ENCODE assay signal across 17 mouse cellular contexts in the genomic region with DNA sequence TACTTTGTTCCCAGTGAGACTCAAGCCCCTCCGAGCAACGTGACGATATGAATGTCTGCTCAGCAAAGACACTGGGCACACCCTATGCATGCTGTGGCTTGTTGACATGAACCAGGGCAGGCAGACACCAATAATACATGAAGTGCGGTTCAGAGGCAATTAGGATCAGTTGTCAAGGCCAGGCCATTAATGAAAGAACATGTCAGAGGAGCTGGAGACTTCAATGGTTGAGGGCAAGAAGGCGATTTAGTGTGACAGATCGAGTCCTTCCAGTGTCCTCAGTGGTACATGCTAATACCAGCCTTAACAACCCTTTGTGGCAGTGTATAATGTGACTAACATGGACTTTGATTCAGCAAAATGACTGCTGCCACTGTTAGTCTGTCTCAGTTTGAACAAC.
A peak's percentile ranks its signal among the peaks of the same experiment; 100 is the strongest.
DNase-seq lines count a peak whose midpoint lies in the region; ATAC-seq and TF ChIP-seq lines count a peak whose summit lies in the region.
"Had no signal": no experiment of that assay in that cellular context is flagged by ENCODE, and none has a peak within 500 bp of the region (broad histone marks: within the 10 kb centered on the region; RNA-seq: fewer than 3 reads in every experiment).

No protein-coding gene starts in this region.

- no peak overlapping the region for H3K4me2 ChIP-seq in hindbrain, embryonic 12.5 days (replicated peaks)
- no peak overlapping the region for H3K4me2 ChIP-seq in hindbrain, postnatal 0 days (ENCODE audit: low read depth, low read length)
- H3K4me2 ChIP-seq in hindbrain, embryonic 15.5 days: no peak overlapping the region
- H3K4me2 ChIP-seq in midbrain, embryonic 16.5 days (ENCODE audit: low read length): no peak overlapping the region
- H3K4me2 ChIP-seq: liver, embryonic 12.5 days; lung, embryonic 15.5 days had no signal

- H3K36me3 ChIP-seq in hindbrain, embryonic 12.5 days: no peaks in the 10 kb centered on the region
- no peaks in the 10 kb centered on the region for H3K36me3 ChIP-seq in hindbrain, postnatal 0 days (ENCODE audit: insufficient read depth, low read length)
- no peaks in the 10 kb centered on the region for H3K36me3 ChIP-seq in hindbrain, embryonic 15.5 days
- no peaks in the 10 kb centered on the region for H3K36me3 ChIP-seq in midbrain, embryonic 16.5 days (ENCODE audit: control insufficient read depth, insufficient read depth, low read length)
- H3K36me3 ChIP-seq: liver, embryonic 12.5 days; lung, embryonic 15.5 days had no signal

- H3K9ac ChIP-seq in hindbrain, embryonic 12.5 days: no peak overlapping the region
- H3K9ac ChIP-seq in hindbrain, postnatal 0 days (replicated peaks; ENCODE audit: low read length): no peak overlapping the region
- H3K9ac ChIP-seq in hindbrain, embryonic 15.5 days: no peak overlapping the region
- H3K9ac ChIP-seq in midbrain, embryonic 16.5 days (ENCODE audit: low read depth, low read length): no peak overlapping the region
- H3K9ac ChIP-seq: liver, embryonic 12.5 days; lung, embryonic 15.5 days had no signal

- TF ChIP-seq CTCF in hindbrain, postnatal 0 days (IDR thresholded peaks at IDR 0.05; ENCODE audit: low read depth): no peak

- peak; percentile 77 for ATAC-seq in hindbrain, embryonic 12.5 days (ENCODE audit: low FRiP score)
- ATAC-seq in hindbrain, postnatal 0 days: no peak
- 0 out of 2 replicates have a peak, but pooled peaks have one; percentile 45 for ATAC-seq in hindbrain, embryonic 15.5 days (ENCODE audit: low FRiP score, low read depth)
- peak; percentile 62; the same call in 1 of the 2 replicates for ATAC-seq in midbrain, embryonic 16.5 days
- ATAC-seq: forebrain, embryonic 16.5 days; liver, embryonic 12.5 days had no signal

- WGBS in hindbrain, embryonic 12.5 days: 33% methylated on average over 6 of the region's 6 CpGs
- 34% methylated on average over 6 of the region's 6 CpGs for WGBS in hindbrain, postnatal 0 days
- 31% methylated on average over 6 of the region's 6 CpGs for WGBS in hindbrain, embryonic 15.5 days
- 50% methylated on average over 6 of the region's 6 CpGs for WGBS in midbrain, embryonic 16.5 days

- H3K9me3 ChIP-seq in hindbrain, embryonic 12.5 days (replicated peaks): no peaks in the 10 kb centered on the region
- no peaks in the 10 kb centered on the region for H3K9me3 ChIP-seq in hindbrain, postnatal 0 days (ENCODE audit: low read length)
- H3K9me3 ChIP-seq in hindbrain, embryonic 15.5 days: no peaks in the 10 kb centered on the region
- H3K9me3 ChIP-seq in midbrain, embryonic 16.5 days (replicated peaks; ENCODE audit: control insufficient read depth, low read length, poor library complexity, severe bottlenecking): no peaks in the 10 kb centered on the region
- H3K9me3 ChIP-seq: liver, embryonic 12.5 days; lung, embryonic 15.5 days had no signal

- no peak overlapping the region for H3K4me3 ChIP-seq in hindbrain, embryonic 12.5 days
- no peak overlapping the region for H3K4me3 ChIP-seq in hindbrain, postnatal 0 days (ENCODE audit: low read length)
- no peak overlapping the region for H3K4me3 ChIP-seq in hindbrain, embryonic 15.5 days
- H3K4me3 ChIP-seq in midbrain, embryonic 16.5 days (ENCODE audit: low read depth, low read length): no peak overlapping the region
- H3K4me3 ChIP-seq: liver, embryonic 12.5 days; lung, embryonic 15.5 days had no signal

- H3K27ac ChIP-seq in hindbrain, embryonic 12.5 days: peak overlapping the region; percentile 57
- H3K27ac ChIP-seq in hindbrain, postnatal 0 days: no peak overlapping the region
- no peak overlapping the region for H3K27ac ChIP-seq in hindbrain, embryonic 15.5 days (replicated peaks)
- H3K27ac ChIP-seq in midbrain, embryonic 16.5 days (ENCODE audit: low read length): no peak overlapping the region
- H3K27ac ChIP-seq: kidney, postnatal 0 days; liver, embryonic 12.5 days; lung, embryonic 15.5 days; macrophage had no signal

- no peak for DNase-seq in hindbrain, postnatal 0 days (ENCODE audit: low spot score)
- peak; percentile 37 for DNase-seq in embryo, embryonic 11 days
- DNase-seq in kidney, adult 9 months: no peak
- no peak for DNase-seq in kidney, adult 11 months
- DNase-seq in thymus, postnatal 10 days (ENCODE audit: low spot score in 2 of 2): no peak
- DNase-seq: adrenal gland, postnatal 14 days; B cell, adult 2 months; cerebellum, adult 18-20 months; gastrocnemius, postnatal 10 days had no signal

- peaks cover 3% of the 10 kb centered on the region; the same call in 1 of the 2 replicates for H3K4me1 ChIP-seq in hindbrain, embryonic 12.5 days
- H3K4me1 ChIP-seq in hindbrain, postnatal 0 days (ENCODE audit: insufficient read depth, low read length): no peaks in the 10 kb centered on the region
- H3K4me1 ChIP-seq in hindbrain, embryonic 15.5 days (replicated peaks): no peaks in the 10 kb centered on the region
- 0 out of 2 replicates have a peak, but pooled peaks cover 2% of the 10 kb centered on the region for H3K4me1 ChIP-seq in midbrain, embryonic 16.5 days (ENCODE audit: control insufficient read depth, insufficient read depth, low read length)
- H3K4me1 ChIP-seq: liver, embryonic 12.5 days; lung, embryonic 15.5 days had no signal

- no peaks in the 10 kb centered on the region for H3K27me3 ChIP-seq in hindbrain, embryonic 12.5 days
- H3K27me3 ChIP-seq in hindbrain, postnatal 0 days (ENCODE audit: insufficient read depth, low read length): no peaks in the 10 kb centered on the region
- no peaks in the 10 kb centered on the region for H3K27me3 ChIP-seq in hindbrain, embryonic 15.5 days
- H3K27me3 ChIP-seq in midbrain, embryonic 16.5 days (ENCODE audit: control insufficient read depth, insufficient read depth, low read depth, low read length): no peaks in the 10 kb centered on the region
- H3K27me3 ChIP-seq: liver, embryonic 12.5 days; lung, embryonic 15.5 days had no signal
